Mouse (Mus musculus) gastrocnemius, postnatal 25 days (tissue): ENCODE data around the gene Gm28308. TPM values are rescaled to one million over a fixed set of nuclear protein-coding genes. Genes with fewer than 3 reads are reported as not detected.

ENCODE experiments used
- DNase-seq: peaks from one replicate; pipeline ENCODE4 v3.0.0; 2022
- total RNA-seq, 2 experiments: library from RNA; stranded (reverse); gene quantifications; 1 replicate in 1 of 2; 2 replicates in 1 of 2; pipeline ENCODE4 v1.2.3; 2021

The Gm28308 gene
- total RNA-seq, 2 experiments from 2014 or later: 0.46 TPM; not detected in 1

DNA sequence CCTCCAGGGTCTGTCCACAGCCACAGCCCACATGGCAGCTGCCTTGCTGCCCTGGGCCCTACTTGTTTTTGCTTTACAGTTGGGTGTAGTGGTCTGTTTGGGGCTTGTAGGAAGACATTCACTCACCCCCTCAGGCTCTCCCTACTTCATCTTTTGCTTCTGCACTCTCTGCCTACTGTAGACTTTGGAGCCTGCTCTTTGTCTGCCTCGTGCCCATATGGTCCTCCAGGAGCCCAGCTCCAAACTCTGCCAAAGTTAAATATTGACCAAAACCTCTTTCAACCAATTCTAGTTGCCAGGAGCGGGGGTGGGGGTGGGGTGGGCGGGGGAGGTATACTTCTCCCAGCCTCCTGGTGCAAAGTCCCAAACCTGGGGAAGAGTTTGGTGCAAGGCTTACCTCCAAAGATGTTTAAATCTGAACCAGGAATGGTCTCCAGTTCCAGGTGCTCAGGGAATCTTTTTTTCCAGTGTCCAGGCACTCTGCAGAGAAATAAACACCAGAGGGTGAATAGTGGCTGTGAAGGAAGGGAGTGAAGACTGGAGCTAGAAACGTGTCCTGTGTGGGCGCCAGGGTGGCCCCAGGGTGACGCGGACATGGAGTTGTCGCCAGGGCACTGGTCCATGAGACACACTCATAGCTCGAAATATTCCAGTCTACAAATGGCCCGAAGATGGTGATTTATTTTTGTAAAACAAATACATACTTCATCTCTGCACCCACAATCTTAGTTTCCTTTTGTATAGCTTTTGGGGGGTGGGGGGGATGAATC lies 29.6 kb downstream of the Gm28308 start:
- no peak for DNase-seq

DNA sequence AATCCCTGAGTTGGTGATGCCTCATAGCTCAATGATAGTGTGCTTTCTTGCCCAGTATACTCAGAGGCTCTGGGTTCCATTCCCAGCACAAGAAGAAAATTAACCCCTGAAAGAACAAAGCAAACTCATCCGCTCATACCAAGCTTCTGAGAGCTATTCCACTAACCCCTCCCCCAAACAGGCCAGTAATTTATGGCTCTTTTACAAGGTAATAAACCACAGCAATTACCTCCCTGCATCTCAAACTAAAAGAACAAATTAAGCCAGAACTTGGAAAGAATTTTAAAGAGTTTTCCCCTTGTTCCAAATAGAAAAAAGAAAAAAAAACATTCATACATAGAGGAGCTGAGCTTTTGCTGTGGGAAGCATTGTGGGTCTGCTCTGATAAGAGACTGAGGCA lies 30.3 kb downstream of the Gm28308 start:
- DNase-seq: no peak

DNA sequence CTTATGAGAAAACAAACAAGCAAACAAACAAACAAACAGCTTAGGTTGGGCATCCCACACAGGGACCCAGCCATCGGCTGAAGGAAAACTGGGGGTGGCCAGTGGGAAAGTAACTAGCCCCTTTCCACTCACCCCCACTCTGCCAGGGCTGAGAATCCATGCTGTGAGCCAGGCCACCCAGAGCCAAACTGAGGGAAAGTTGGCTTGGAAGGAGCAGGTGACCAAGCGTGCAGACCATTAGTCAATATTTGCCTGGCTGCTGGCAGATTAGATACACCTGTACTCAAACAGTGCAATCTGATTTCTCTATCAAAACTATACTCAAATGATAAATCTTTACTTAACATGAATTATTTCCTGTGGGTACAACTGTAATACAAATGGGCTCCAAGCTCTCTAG lies 31.1 kb downstream of the Gm28308 start:
- DNase-seq: no peak

DNA sequence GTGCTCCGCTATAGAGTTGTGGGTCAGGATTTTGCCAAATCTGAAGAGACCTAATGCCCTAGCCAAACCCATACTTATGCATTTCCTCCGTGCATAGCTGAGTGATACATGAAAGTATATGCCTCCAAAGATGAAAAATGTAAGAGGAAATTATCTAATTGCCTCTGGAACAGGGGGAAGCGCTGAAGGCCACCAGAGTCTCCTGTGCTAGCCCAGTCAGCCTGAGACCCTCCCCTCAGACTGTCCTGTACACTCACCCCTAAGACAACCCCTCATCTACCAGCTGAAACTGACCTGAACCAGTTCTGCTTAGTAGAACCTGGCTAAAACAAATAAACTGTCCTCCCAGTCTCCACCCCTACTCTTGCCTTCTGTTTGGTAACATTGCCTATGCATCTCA lies 32.4 kb downstream of the Gm28308 start:
- no peak for DNase-seq

DNA sequence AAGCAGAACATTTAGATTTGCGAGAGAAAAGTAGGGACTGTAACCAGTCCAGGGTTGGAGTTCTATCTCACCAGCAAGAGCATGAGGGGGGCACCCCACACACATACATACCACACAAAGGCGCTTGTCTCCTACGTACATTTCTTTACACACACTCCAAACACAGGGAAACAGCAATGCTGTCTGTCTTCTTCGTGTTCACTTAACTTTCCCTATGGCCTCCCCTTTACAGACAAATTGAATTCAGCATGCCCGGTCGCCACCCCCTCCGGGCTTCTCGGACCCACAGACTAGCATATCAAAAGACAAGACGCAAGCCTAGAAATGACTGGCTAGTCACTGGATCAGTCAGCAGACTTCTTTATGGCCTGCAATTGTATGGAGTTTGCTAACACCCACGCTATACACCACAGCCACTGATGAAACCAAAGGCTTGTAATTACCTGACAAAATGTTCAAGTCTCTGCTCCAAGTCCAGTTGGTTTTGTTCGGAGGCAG lies 32.9 kb downstream of the Gm28308 start:
- DNase-seq: no peak

DNA sequence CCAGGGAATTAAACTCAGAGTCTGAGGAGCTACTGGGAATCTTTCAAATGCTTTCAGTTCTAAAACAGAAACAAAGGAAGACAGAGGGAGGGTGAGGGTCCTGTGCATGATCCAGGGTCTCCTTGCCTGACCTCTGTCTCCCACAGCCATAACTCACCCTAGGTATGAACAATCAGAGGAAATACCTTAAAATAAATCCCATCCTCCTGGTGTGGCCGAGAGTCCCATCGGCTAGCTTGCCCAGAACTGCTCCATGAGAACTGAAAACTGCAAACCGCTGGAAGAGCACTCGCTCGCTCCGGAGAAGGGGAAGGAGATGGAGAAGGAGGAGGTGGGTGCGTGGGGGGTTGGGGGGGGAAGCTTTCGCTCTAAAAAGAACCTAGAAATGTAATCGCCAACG lies 33.4 kb downstream of the Gm28308 start:
- no peak for DNase-seq

DNA sequence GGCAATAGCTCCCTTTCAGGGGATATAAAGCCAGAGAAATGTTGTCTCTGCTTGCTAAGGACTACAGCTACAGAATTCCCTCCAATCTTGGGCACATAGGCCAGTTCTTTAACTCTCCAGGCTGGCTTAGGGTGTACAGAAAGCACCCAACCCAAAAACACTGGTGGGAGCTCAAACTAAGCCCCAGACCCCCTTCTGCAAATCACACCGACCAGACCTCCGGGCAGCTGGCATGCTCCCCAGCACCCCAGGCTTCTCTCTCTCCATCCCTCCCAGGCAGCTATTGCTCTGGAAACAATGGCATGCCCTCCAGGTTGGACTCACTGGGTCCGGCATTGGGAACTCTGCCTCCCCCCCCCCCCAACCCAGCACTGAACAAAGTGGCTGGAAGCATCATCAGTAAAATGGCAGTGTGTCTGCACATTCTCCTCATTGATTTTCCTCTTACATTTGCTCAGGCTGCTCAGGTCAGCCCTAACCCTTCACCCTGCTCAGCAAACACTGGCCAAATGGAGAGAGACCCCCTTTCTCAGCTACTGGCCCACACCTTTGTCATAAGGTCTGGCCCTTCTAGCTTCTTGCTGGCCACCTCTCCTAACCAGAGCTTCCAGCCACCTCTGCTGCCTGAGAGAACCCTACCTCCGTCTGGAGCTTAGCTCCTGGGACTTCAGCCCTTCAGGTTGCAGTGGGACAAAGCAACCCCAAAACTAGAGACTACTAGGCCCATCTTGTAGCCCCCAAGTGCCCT lies 34.0 kb downstream of the Gm28308 start:
- no peak for DNase-seq

DNA sequence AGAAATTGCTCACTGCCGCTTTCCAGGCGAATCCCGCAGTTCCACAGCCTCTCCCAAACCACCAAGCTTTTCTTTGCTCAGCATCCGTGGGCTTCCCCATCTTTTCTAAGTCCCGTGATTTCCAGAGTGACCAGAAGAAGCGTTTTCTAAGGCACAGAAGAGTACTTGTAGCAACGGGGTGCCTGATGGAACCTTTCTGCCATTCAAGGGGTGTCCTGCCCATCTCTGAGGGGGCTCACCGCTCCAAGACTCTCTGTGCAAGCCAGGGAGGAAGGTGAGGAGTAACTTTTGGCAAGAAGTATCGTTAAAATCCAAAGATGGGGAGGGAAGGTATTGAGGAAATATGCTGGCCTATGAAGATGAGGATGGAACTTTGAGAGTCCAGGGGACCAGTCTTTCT lies 35.3 kb downstream of the Gm28308 start:
- DNase-seq: no peak

DNA sequence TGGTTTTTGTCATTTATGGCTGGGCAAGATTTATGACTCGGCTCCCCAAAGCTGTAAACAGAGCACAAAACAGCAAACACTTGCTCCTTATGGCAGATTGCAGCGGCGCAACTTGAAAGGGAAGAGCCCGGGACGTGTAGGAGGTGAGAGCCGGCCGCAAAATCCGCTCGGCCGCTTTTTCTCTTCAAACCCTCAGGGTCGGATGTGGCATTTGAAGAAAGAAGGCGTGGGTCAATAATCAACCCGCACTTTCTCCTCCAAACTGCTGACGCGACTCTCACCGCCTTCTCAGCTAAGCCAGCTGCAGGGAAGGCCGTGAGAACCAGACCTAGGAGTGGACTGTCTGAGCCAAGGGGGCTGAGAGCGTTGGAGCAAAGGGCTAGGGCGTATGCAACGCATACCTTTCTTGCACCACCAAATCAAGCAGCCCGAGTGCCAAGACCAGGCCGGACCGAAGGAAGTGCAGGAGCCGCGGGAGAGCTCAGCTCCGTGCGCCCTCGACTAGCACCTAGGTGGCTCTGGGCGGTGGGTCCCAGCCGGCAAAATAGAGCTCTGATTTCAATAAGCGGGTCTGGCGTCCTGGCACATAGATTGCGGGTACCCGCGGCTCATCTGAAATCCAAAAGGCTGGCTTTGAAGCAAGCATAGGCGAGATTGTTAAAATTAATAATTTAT lies 35.9 kb downstream of the Gm28308 start, which contains the start of gene 5730596B20Rik:
Gene 5730596B20Rik (plus strand): TSS at position 438 of the 675 bp plus-strand sequence.
- DNase-seq: no peak

DNA sequence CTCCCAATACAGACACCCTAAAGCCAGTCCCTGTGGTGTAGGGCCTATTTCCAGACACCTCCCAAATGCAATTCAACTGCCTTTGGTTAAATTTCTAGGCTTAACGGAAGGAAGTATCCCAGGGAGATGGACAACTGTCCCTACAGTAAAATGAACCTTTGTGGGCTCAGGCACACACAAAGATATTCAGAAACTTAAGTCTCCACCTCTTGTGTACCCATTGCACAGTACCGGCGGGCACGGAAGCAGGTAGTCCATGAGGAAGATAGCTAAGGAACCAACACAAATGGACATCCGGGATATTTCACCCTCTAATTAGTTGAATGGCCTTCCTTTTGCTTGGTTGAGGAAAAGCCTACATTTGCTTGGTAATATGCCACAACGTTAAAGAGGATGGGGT lies 36.7 kb downstream of the Gm28308 start:
- no peak for DNase-seq

DNA sequence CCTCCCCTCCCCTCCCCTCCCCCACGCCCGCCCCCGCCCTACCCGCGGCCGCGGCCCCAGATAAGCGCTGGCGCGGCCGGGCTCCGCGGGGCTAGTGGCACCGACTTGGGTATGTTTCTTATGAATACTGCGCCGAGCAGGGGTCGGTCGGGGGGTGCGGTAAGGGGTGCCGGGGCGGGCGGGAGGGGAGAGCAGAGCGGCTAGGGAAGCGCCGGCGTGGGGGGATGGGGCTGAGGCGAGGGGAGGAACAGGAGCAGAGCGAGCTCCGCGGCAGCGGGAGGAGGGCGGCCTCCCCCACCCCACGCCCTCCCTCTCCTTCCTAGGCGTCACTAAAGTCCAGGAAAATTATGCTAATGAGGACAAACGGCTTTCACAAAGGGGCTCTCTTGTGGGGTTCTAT lies 37.3 kb downstream of the Gm28308 start:
- no peak for DNase-seq

DNA sequence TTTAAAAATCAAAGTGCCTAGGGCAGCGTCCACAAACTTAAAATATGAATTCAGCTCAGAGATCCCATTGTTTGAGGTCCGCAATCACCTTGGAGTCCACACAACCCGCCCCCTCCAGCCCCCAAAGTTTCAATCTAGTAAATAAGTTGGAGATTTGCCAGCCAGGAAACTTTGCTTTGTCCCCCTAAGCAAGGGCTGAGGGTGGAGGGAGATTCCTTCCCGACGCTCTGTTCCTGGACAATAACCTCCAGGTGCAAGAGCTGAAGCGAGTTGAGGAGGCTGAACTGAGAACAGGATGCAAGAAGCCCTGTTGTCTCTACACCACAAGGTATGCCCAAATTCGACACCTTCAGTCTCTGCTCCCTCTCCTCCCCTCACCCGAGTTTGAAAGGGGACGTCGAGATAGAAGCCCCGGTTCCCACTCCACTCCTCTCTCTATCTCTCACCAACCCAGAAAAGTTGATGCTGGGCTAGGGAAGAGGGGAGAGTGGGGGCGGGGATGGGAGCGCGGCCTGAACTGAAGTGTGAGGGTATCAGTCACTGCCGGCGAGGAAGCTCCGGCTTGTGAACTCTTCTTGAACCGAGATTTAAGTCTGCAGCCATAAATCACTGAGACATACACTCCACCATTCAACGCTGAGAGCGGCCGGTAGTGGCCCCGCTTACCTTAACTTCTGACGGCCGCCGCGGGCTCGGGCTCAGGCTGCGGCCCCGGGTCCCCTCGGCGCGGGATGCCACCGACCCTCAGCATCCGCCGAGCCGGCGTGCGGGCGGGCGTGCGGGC lies 38.0 kb downstream of the Gm28308 start:
- DNase-seq: no peak

DNA sequence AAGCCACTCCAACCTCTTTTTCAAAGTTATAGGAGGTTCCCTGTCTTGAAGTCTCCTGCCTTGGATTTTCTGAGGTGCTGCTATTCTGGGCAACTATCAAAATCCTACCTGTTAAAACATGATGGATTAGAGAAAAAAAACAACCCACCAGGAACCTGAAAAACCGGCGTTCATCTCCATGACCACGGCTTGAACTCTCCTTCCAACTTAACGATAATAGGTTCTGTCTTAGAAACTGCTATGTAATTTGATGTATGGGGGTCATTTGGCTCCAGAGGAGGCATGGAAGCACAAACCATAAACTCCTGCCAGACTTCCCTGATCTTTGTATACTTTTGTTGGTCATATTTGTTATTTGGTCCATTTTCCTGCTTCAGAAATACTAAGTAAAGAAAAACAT lies 39.5 kb downstream of the Gm28308 start:
- DNase-seq: no peak

DNA sequence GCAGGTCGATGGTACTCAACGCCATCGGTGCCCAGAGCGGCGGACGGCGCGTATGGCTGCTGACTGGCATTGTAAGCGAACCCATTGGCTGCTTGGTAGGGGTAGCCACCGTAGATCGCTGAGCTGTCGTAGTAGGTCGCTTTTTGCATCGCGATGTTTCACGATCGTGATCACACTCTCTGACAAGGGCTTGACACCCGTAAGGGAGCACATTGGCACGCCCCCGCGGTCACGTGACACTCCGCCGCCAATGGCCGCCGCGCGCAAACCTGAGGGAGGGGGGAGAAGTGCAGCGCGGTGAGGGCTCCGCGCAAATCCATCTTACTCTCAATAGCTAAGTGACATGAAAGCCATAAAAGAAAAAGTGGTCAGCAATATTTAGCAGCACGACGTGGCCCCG lies 40.6 kb downstream of the Gm28308 start:
- DNase-seq: peak; percentile 74

DNA sequence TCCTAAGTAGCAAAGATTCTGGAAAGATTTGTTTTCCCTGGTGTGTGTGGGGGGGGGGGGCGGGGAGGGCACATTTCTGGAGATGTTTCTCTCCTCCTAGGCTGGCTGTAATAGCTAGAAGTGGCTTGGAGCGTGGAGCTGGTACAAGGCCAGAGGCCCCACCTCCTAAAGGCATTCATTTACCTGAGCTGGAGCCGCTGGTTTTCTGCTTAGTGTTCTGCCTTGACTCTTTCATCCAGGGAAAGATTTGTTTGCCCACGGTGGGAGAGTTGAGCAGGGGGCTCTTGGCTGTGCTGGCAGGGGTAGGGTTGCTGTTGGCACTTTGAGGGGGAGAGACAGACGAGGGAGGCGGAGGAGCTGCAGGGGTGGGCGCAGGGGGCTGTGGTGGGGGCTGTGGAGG lies 41.2 kb downstream of the Gm28308 start:
- DNase-seq: no peak

DNA sequence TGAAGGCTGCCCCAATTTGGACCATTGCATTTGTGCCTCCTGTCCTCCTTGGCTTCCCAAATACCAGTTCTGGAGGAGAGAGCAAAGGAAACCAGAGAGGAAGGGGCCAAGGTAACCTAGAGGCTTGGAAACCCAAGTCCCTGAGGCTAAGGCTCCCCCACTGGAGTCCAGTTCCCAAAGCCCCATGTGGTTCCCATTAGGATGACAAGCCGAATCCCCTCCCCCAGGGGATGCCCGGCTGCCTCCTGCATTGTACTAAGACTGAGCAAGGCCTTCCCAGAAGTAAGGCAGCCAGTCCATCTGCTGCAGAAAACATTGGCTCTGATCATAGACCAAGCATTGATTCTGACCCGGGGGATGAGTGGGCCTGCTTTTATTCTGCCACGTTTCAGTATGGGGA lies 41.8 kb downstream of the Gm28308 start:
- no peak for DNase-seq

DNA sequence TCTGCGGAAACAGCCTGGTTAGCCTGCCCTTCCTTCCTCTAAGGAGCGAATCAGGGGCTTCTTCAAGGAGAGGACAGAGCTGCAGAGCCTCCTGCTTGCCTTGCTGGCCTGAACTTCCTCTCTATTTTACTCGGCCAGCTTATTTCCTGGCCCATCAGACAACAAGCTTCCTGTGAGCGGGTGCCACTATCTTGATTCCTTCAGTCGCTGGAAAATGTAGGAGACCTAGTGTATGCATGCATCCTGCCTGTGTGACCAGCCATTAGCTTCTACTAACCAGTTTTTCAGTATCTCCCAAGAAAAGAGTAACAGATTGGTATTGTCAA lies 42.3 kb downstream of the Gm28308 start:
- DNase-seq: no peak

DNA sequence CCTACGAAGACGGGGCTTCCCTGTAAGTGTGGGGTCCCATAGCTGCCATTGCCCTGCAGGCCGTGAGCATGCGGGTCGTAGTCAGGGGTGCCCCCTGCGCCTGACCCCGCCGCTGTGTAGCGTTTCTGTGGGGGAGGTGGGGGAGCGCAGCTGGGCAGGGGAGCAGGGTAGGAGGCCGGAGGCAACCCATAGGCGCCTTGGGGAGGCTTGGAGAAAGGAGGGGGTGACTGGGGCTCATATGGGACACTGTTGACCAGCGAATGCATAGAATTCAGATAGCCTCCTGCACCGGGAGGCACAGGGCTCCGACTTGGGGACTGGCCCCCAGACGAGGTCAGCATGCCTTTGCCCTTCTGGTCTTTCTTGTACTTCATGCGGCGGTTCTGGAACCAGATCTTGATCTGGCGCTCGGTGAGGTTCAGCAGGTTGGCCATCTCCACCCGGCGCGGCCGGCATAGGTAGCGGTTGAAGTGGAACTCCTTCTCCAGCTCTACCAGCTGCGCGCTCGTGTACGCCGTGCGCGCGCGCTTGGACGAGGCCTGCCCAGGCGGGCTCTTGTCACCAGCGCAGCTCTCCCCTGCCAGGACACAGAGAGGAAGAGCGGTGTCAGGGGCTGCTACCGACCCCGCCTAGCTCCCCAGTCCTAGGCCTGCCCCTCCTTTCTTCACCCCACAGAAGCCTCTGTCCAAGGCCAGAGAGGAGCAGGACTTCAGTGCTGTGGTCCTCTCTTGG lies 42.8 kb downstream of the Gm28308 start:
- no peak for DNase-seq

DNA sequence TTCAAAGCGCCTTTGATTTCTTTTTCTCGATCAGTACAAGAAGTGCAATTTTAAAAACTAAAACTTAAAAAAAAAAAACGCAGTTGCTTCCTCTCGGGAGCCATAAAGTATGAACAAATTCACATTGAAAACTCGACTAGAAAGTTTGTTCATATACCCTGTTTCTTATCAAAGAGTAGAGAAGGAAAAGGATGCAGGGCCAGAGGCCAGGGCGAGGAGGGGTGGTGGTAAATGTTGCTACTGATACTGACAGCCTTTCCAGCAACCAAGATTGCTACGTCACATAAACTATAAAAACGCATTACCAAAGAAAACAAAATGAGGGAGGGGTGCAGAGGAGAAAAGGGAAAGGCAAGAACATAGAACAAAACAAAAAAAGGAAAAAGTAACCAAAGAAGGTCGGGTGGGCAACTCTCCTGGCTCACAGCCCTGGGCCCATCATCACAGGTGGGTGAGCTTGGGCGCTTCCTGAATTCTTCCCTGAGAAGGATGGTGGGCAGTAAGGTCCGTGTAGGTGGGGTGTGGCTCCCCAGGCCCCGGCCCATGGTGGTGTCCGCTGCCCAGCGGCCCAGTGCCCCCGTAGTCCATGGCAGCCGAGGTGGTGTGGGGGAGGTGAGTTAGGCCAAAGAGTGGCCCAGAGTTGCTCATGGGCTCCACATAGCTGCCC lies 43.5 kb downstream of the Gm28308 start:
- no peak for DNase-seq

DNA sequence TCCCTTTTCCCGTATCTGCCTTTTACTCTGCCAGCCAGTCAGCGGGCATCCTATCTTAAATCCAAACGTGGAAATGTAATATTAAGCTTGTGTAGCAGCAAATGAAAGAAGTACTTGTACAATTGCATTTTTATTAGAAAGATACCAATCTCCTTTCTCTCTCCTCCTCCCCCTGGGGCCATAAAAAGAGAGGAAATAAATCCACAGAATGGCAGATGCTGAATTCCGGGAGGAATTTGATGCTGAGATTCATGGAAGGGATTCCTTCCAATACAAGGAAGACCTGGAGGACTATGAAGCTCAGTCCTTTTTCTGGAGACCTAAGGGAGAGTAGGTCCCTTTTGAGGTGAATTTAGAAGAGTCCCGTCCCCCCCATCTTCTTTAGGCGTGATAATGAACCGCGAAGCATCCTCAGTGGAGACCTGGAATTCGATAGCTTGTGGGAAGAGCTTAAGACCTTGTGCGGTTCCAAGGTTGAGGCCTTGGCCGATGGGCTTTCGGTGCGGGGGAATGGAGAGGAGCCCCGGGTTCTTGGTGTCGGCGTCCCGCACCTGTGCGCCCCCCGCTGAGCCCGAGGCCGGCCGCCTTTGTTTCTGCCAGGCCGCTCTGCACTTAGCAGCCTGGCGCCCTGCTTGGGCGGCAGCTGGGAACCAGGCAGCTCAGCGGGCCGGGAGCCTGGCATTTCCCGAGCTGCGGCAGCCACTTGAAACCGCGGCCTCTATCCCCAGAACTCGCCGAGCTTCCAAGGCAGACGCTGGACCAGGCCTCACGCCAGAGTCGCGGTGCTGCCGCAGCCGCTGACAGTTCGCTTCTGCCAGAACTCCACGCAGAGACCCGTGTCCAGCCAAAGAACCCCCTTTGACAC lies 44.7 kb downstream of the Gm28308 start:
- DNase-seq: peak; percentile 44
